Mouse (Mus musculus) G1E (cell line): ENCODE results near the gene Mas1.

Experiments
- CTCF ChIP-seq: IDR thresholded peaks from 2 replicates; pipeline ENCODE4 v1.5.1; 2012; ENCODE audit warnings: low read depth, low read length, inconsistent platforms, mixed read lengths
- GATA1 ChIP-seq: IDR thresholded peaks from 2 replicates; pipeline ENCODE4 v1.6.1; 2012; ENCODE audit warnings: borderline replicate concordance, low read length, inconsistent platforms, mixed read lengths
- POLR2AphosphoS5 ChIP-seq: IDR thresholded peaks from 2 replicates; pipeline ENCODE4 v1.6.1; 2012; ENCODE audit warnings: low read depth, low read length, inconsistent platforms; ENCODE audit not compliant: insufficient replicate concordance
- TAL1 ChIP-seq: conservative IDR thresholded peaks from 2 replicates; pipeline ENCODE4 v1.6.1; 2012; ENCODE audit warnings: low read depth, low read length, inconsistent platforms, mixed read lengths

DNA sequence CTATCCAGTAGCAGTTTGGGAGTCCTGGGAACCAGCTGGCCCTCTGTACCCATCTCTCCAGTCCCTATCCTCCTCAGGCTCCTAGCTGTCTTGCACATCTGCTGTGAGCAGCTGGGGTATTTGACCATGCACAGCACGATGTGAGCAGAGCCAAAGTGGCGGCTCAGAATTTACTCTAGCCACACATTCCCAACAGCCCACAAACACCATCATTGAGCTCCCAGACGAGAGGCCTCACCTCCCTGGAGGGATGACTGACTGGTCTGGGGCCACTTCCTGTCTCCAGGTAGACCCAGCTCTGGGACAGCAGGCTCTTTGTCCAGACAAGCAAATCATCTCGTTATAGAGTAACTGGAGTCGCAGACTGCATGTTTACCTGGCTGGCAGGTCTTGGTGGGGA is 22.1 kb downstream of the Mas1 start:
- TF ChIP-seq CTCF (no peak), GATA1 (no peak), TAL1 (no peak), POLR2AphosphoS5 (no peak)
